Mouse (Mus musculus) gastrocnemius, adult 2 months (tissue): ENCODE data around the gene Gper1. TPM values are rescaled to one million over a fixed set of nuclear protein-coding genes. Genes with fewer than 3 reads are reported as not detected.

Source experiments
- DNase-seq: peaks from one replicate; pipeline ENCODE4 v3.0.0; 2022
- H3K27ac ChIP-seq: fragments of 200-600 bp; 2 replicates; pipeline ENCODE4 v1.8.1; 2022; ENCODE audit warnings: mild to moderate bottlenecking
- H3K4me3 ChIP-seq: fragments of 200-600 bp; 2 replicates; pipeline ENCODE4 v1.8.1; 2022; ENCODE audit warnings: mild to moderate bottlenecking, moderate library complexity
- CTCF ChIP-seq: fragments of 200-600 bp; IDR thresholded peaks from 2 replicates; pipeline ENCODE4 v1.8.1; 2022; ENCODE audit warnings: antibody characterized with exemption, mild to moderate bottlenecking, moderate library complexity
- intact Hi-C: fragments of 180-260 bp; cut with DNase I; formaldehyde crosslinking; loops from one replicate; pipeline ENCODE4 v1.15.1; 2025
- long read RNA-seq, 2 experiments: library from polyadenylated mRNA; stranded (forward); transcript quantifications; one replicate each; pipeline ENCODE4 v2.0.0; 2021
- total RNA-seq, 2 experiments: library from RNA; stranded (reverse); gene quantifications; 2 replicates each; pipeline ENCODE4 v1.2.3; 2021

The Gper1 gene
- 1 to 10 TPM; 1.3 to 2.7 TPM for total RNA-seq
- long read RNA-seq, experiment 1: 0 reads
- long read RNA-seq, experiment 2, partial matches to known transcripts: 1 of 5 reads
- long read RNA-seq, experiment 2, other reads (novel, unspliced or antisense): 0 of 5 reads

GRCm38 (mm10) chr5:139423026-139423865 lies at the start of gene Gper1:
TSS of gene Gper1 (plus strand) at chr5:139423151.
- H3K27ac ChIP-seq: peak within 1 kb of the TSS; percentile 72
- H3K4me3 ChIP-seq: peak within 1 kb of the TSS; percentile 63
- intact Hi-C loops: no loop called here
- TF ChIP-seq CTCF: no peak
- no peak for DNase-seq

GRCm38 (mm10) chr5:139373889-139374444 lies 49.0 kb upstream of the Gper1 start:
- Histone ChIP-seq H3K27ac (no peak overlapping the region), H3K4me3 (no peak overlapping the region)
- no peak for TF ChIP-seq CTCF
- peak; percentile 21 for DNase-seq
- intact Hi-C loops: no loop called here

- H3K4me3 ChIP-seq: no peak overlapping the region
- intact Hi-C loops: no loop called here
Observed at GRCm38 (mm10) chr5:139374841-139375240, 48.1 kb upstream of the Gper1 start.

DNA sequence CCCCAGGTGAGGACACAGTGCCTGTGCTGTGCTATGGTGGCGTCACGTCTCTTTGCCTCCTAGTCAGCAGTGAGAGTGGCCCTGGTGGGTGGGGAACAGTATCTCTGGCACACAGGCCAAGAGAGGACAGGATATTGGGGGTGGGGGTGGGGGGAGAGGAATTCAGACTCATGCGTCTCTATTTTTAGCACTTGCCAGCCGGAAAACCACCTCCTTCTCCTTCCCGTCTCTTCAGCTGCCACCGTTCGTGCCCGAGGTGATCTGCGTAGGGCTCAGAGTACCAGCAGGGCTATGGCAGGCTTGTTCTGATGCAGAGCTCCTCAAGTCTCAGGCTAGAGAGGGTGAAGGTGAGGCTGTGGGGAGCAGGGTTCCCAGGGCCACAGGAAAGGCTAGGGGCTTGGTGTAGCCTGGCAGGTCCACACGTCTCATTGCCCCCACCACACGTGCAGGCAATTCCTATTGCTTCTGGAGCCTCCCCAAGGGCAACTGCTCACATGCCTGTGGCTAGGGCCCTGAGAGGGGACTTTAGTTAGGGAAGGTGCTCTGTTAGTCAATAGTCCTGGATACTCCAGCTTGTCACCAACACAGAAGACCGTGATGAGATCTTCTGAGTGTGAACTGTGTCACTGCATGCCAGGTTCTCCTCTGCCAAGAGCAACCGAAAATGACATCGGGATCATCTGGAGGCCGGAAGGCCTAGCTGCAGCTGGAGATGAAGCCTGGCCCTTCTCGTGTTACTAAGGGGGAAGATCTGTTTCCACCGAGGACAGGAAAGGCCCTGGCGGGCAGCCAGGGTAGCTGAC lies 45.3 kb upstream of the Gper1 start, which contains the start of gene Gpr146:
Gene Gpr146 (plus strand): TSS at position 230 of the 803 bp plus-strand sequence.
- Histone ChIP-seq H3K4me3 (peak within 1 kb of the TSS; percentile 25), H3K27ac (peak within 1 kb of the TSS; percentile 100)
- intact Hi-C loops: no loop called here
- DNase-seq: peak; percentile 92
- no peak for TF ChIP-seq CTCF

More at GRCm38 (mm10) chr5:139374841-139375240, 48.1 kb upstream of the Gper1 start:
- H3K27ac ChIP-seq: no peak overlapping the region
- TF ChIP-seq CTCF: no peak
- no peak for DNase-seq

GRCm38 (mm10) chr5:139378271-139378556 lies 44.7 kb upstream of the Gper1 start:
- peak overlapping the region; percentile 100 for H3K27ac ChIP-seq
- intact Hi-C loops: no loop called here
- no peak for TF ChIP-seq CTCF
- DNase-seq: no peak
- no peak overlapping the region; the same call in 1 of the 2 replicates for H3K4me3 ChIP-seq

DNA sequence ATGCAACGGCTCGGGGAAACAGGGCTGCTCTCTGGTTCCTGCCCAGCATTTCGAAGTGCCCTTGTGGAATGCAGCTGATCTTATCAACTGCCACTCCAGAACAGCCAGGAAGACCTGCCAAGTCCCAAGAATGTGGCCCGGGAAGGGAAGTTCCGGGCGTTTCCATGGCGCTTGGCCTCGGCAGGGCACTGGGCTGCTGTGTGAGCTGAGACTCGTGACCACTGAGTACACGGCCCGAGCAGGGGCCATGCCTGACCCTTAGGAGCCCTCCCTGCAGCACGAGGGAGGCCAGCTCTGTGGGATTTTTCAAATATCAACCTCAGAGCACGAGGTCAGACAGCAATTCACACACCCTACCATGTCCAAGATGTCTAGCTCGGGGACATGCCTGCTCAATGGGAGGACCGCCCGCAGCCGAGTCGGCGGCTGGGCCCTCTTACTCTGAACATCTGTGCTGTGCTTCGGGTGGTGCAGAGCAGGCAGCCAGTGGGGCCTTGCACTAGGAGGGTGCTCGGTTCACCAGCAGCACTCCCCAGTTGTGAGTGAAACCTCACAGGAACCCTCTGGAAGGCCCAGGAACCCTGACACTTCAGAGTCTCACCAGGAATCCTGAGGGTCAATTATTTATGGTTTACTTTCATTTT lies 43.8 kb upstream of the Gper1 start:
- H3K27ac ChIP-seq: peak overlapping the region; percentile 100
- peak; percentile 85 for DNase-seq
- no peak for TF ChIP-seq CTCF
- intact Hi-C loops: no loop called here
- peak overlapping the region; percentile 95 for H3K4me3 ChIP-seq

GRCm38 (mm10) chr5:139379771-139380384 lies 43.1 kb upstream of the Gper1 start:
- H3K4me3 ChIP-seq: peak overlapping the region; percentile 95
- H3K27ac ChIP-seq: peak overlapping the region; percentile 100
- TF ChIP-seq CTCF: no peak
- intact Hi-C loops: loop anchor here (1.0 kb wide), 1 partner anchor 18 kb away; no protein-coding TSS in a partner anchor
- no peak for DNase-seq

DNA sequence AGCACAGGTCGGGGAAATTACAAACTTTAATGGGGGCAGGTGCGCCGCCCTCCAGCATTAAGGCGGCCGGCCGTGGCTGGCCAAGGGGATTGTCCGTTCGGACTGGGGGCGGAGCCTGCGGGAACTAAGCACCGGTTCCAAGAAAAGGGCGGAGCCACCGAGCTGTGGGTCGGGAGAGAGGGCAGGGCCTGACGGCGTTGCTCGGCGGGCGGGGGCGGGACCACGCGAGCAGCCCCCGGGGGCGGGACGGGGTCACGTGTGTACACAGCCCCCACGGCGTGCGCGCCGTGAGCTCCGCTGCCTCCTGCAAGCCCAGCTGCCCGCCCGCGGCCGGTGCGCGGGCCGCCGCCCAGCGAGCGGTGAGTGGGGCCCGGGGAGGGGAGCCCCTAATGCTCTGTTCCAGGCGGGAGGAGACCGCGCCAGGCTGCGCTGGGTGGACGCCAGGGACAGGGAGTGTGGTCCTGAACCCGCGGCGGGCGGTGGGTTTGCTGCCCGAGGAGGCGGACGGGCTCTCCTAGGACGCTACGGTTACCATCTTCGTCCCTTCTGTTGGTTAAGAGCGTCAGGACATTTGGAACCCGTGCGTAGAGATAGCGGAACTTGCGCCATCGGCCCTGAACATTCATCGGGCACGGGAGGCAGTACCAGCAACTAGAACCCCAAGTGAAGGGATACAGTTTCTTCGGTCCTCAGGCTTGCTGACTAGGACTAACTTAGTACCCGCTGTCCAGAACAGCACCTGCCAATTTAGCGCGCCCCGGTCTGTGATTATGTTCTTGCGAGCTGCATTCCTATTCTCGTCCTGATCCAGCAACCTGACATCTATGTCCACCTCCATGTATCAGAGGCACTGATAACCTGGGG lies 42.3 kb upstream of the Gper1 start:
- intact Hi-C loops: loop anchor here (1.0 kb wide), 1 partner anchor 18 kb away; no protein-coding TSS in a partner anchor
- peak; percentile 99 for DNase-seq
- peak overlapping the region; percentile 95 for H3K4me3 ChIP-seq
- peak overlapping the region; percentile 100 for H3K27ac ChIP-seq
- no peak for TF ChIP-seq CTCF

DNA sequence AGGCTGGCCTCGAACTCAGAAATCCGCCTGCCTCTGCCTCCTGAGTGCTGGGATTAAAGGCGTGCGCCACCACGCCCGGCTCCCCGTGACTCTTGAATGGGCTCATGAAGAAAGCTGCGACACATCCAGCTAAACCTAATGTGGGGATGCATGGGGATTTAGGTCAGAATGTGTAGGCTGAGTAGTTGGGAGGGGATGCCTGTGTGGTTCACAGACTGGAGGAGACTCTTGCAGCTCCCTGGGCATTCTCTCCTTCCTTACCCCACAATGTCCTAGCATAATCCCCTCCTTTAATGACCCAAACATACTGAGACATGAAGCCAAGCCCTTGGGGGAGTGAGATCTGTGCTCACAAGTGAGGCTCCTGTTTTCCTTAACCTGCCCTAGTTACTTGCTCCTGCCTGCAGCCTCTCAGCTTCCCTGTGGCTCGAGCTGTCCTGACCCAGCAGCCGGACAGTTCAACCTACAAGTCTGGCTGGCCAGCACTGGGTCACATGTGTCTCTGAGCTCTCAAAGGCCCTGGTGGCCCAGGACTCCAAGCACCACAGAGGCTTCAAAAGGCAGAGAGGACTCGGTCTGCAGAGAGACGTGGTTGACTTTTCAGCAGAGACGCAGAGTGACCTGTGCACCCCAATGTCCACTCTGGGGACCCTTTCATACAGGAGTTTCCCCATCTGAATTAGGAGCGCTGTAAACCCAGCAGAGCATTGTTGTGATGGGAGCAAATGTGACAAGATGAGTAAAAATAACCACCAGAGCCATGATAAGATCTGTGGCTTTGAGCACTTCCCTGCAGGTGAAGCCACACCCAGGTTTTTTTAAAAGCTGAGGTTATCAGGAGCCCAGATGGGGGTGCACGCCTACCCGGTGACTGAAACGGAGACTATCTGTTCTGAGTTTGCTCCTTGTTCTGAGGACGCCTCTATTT lies 41.1 kb upstream of the Gper1 start:
- no peak for TF ChIP-seq CTCF
- Histone ChIP-seq H3K4me3 (peak overlapping the region; percentile 95), H3K27ac (peak overlapping the region; percentile 100)
- DNase-seq: peak; percentile 78
- intact Hi-C loops: no loop called here

DNA sequence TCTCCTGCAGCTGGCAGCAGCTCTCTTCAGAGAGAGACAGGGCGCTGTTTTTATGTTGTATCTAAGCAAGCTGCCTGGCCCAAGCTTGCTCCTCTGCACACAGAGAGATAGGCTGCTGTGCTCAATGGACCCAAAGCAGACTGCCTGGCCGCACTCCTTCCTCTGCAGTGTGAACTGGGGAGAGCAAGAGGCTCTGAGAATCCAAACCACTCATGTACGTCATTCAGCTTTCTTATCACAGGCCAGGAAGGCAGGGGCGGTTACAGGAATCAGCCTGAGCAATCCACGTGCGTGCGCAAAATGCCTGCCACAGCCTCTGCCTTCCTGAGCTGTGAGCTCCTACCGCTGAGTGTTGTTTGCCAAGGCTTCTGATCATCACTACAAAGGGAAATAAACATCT lies 40.2 kb upstream of the Gper1 start:
- Histone ChIP-seq H3K27ac (peak overlapping the region; percentile 100), H3K4me3 (peak overlapping the region; percentile 95)
- intact Hi-C loops: no loop called here
- DNase-seq: peak; percentile 55
- no peak for TF ChIP-seq CTCF
